Mouse (Mus musculus) testis, adult 2 months (tissue): ENCODE measurements at regions not wholly inside any gene's neighbourhood (a gene's known extent, or its start where the extent isn't known, plus 50 kb on each side); places are given as distances from the start of the nearest gene placed in this dataset.
A peak's percentile ranks its signal among the peaks of the same experiment; 100 is the strongest.

Experiments used
- H3K27ac ChIP-seq: fragments of 200-500 bp; 2 replicates; pipeline ENCODE4 v1.5.1; 2012; ENCODE audit warnings: low read depth, low read length; ENCODE audit not compliant: control insufficient read depth, insufficient read depth
- H3K27me3 ChIP-seq: fragments of 200-500 bp; 2 replicates; pipeline ENCODE4 v1.6.1; 2012; ENCODE audit warnings: mild to moderate bottlenecking, low read length, moderate library complexity; ENCODE audit not compliant: control insufficient read depth, insufficient read depth
- H3K36me3 ChIP-seq: fragments of 200-500 bp; 2 replicates; pipeline ENCODE4 v1.6.1; 2012; ENCODE audit warnings: mild to moderate bottlenecking, low read length; ENCODE audit not compliant: control insufficient read depth, insufficient read depth
- H3K4me1 ChIP-seq: fragments of 200-500 bp; 2 replicates; pipeline ENCODE4 v1.6.1; 2012; ENCODE audit warnings: low read length; ENCODE audit not compliant: control insufficient read depth, insufficient read depth
- H3K4me3 ChIP-seq: fragments of 200-500 bp; 2 replicates; pipeline ENCODE4 v1.5.1; 2012; ENCODE audit warnings: low read depth, mild to moderate bottlenecking, low read length, moderate library complexity, mixed read lengths; ENCODE audit not compliant: control insufficient read depth
- CTCF ChIP-seq: fragments of 200-500 bp; IDR thresholded peaks from 2 replicates; pipeline ENCODE4 v1.5.1; 2012; ENCODE audit warnings: low read depth, mild to moderate bottlenecking, inconsistent platforms, low read length, moderate library complexity; ENCODE audit not compliant: control insufficient read depth, insufficient read depth, insufficient replicate concordance
- POLR2A ChIP-seq: fragments of 200-500 bp; IDR thresholded peaks from 2 replicates; pipeline ENCODE4 v1.6.1; 2012; ENCODE audit warnings: low read depth, mild to moderate bottlenecking, inconsistent platforms, low read length, moderate library complexity; ENCODE audit not compliant: control insufficient read depth

- H3K4me3 ChIP-seq: no peak overlapping the region
- no peaks in the 10 kb centered on the region for H3K36me3 ChIP-seq
- H3K27ac ChIP-seq: no peak overlapping the region
- H3K27me3 ChIP-seq: no peaks in the 10 kb centered on the region
- TF ChIP-seq POLR2A: no peak
- no peak for TF ChIP-seq CTCF
- H3K4me1 ChIP-seq: no peaks in the 10 kb centered on the region
Observed at GRCm38 (mm10) chr2:21908813-21909480, 318.4 kb upstream of the Myo3a start.

- peak; percentile 32; the same call in 1 of the 2 replicates for TF ChIP-seq CTCF
- no peak for TF ChIP-seq POLR2A
- Histone ChIP-seq H3K4me1 (no peaks in the 10 kb centered on the region), H3K36me3 (no peaks in the 10 kb centered on the region), H3K4me3 (no peak overlapping the region), H3K27me3 (no peaks in the 10 kb centered on the region), H3K27ac (no peak overlapping the region)
Observed at GRCm38 (mm10) chr2:21909481-21909966, 317.8 kb upstream of the Myo3a start.

GRCm38 (mm10) chr2:21917804-21918690 is 309.3 kb upstream of the Myo3a start:
- peak overlapping the region; percentile 69 for H3K4me3 ChIP-seq
- peaks cover 7% of the 10 kb centered on the region for H3K4me1 ChIP-seq
- H3K36me3 ChIP-seq: no peaks in the 10 kb centered on the region
- H3K27me3 ChIP-seq: no peaks in the 10 kb centered on the region
- peak overlapping the region; percentile 30; the same call in 1 of the 2 replicates for H3K27ac ChIP-seq
- TF ChIP-seq POLR2A: no peak
- no peak for TF ChIP-seq CTCF

GRCm38 (mm10) chr2:21919091-21919490 is 308.2 kb upstream of the Myo3a start:
- Histone ChIP-seq H3K27ac (no peak overlapping the region), H3K27me3 (no peaks in the 10 kb centered on the region), H3K4me3 (no peak overlapping the region), H3K36me3 (no peaks in the 10 kb centered on the region), H3K4me1 (peaks cover 7% of the 10 kb centered on the region)
- TF ChIP-seq POLR2A: no peak
- no peak for TF ChIP-seq CTCF

GRCm38 (mm10) chr2:21927656-21928055 is 299.6 kb upstream of the Myo3a start:
- Histone ChIP-seq H3K4me3 (no peak overlapping the region), H3K4me1 (no peaks in the 10 kb centered on the region), H3K36me3 (no peaks in the 10 kb centered on the region), H3K27ac (no peak overlapping the region), H3K27me3 (no peaks in the 10 kb centered on the region)
- TF ChIP-seq CTCF (no peak), POLR2A (no peak)

GRCm38 (mm10) chr2:21939993-21940392 is 287.3 kb upstream of the Myo3a start:
- TF ChIP-seq POLR2A (no peak), CTCF (no peak)
- no peak overlapping the region for H3K4me3 ChIP-seq
- no peaks in the 10 kb centered on the region for H3K4me1 ChIP-seq
- H3K27me3 ChIP-seq: no peaks in the 10 kb centered on the region
- H3K27ac ChIP-seq: no peak overlapping the region
- H3K36me3 ChIP-seq: no peaks in the 10 kb centered on the region

- Histone ChIP-seq H3K4me3 (no peak overlapping the region), H3K27me3 (no peaks in the 10 kb centered on the region), H3K27ac (no peak overlapping the region), H3K36me3 (no peaks in the 10 kb centered on the region), H3K4me1 (no peaks in the 10 kb centered on the region)
- no peak for TF ChIP-seq POLR2A
- TF ChIP-seq CTCF: no peak
Observed at GRCm38 (mm10) chr2:21940797-21941487, 286.4 kb upstream of the Myo3a start.
